Mouse (Mus musculus): ENCODE results near the gene Slc22a23. TPM values are rescaled to one million over a fixed set of nuclear protein-coding genes. Genes with fewer than 3 reads are reported as not detected.
A peak's percentile ranks its signal among the peaks of the same experiment; 100 is the strongest.

Gene Slc22a23
- polyA plus RNA-seq, 1 experiment from 2014 or later = 16.5 TPM

- ATAC-seq (ENCODE audit: low FRiP score, low read depth) = no peak
- Histone ChIP-seq H3K9ac (no peak overlapping the region), H3K27me3 (no peaks in the 10 kb centered on the region), H3K4me1 (replicated peaks) (0 out of 2 replicates have a peak, but pooled peaks cover 11% of the 10 kb centered on the region), H3K36me3 (no peaks in the 10 kb centered on the region), H3K27ac (replicated peaks) (no peak overlapping the region), H3K9me3 (no peaks in the 10 kb centered on the region), H3K4me2 (no peak overlapping the region), H3K4me3 (no peak overlapping the region)
- 97% methylated on average over 2 of the region's 2 CpGs for WGBS
Measured at GRCm38 (mm10) chr13:34256676-34257075, 88.3 kb downstream of the Slc22a23 start.

GRCm38 (mm10) chr13:34255297-34255696 is 89.7 kb downstream of the Slc22a23 start:
- WGBS = 79% methylated on average over 3 of the region's 3 CpGs
- no peaks in the 10 kb centered on the region for H3K27me3 ChIP-seq
- no peak for ATAC-seq (ENCODE audit: low FRiP score, low read depth)

GRCm38 (mm10) chr13:34254691-34255090 is 90.3 kb downstream of the Slc22a23 start:
- Histone ChIP-seq H3K4me3 (no peak overlapping the region), H3K36me3 (no peaks in the 10 kb centered on the region), H3K27ac (replicated peaks) (no peak overlapping the region), H3K9ac (no peak overlapping the region), H3K4me2 (no peak overlapping the region), H3K9me3 (no peaks in the 10 kb centered on the region), H3K4me1 (replicated peaks) (peaks cover 12% of the 10 kb centered on the region), H3K27me3 (no peaks in the 10 kb centered on the region)
- 66% methylated on average over 5 of the region's 5 CpGs for WGBS
- no peak for ATAC-seq (ENCODE audit: low FRiP score, low read depth)

More at GRCm38 (mm10) chr13:34255297-34255696, 89.7 kb downstream of the Slc22a23 start:
- no peak overlapping the region for H3K4me2 ChIP-seq
- 0 out of 2 replicates have a peak, but pooled peaks cover 11% of the 10 kb centered on the region for H3K4me1 ChIP-seq (replicated peaks)
- H3K9me3 ChIP-seq = no peaks in the 10 kb centered on the region
- no peak overlapping the region for H3K4me3 ChIP-seq
- no peak overlapping the region for H3K27ac ChIP-seq (replicated peaks)
- H3K9ac ChIP-seq = no peak overlapping the region
- H3K36me3 ChIP-seq = no peaks in the 10 kb centered on the region

GRCm38 (mm10) chr13:34253736-34254135 is 91.2 kb downstream of the Slc22a23 start:
- WGBS = 85% methylated on average over 3 of the region's 3 CpGs
- no peak for ATAC-seq (ENCODE audit: low FRiP score, low read depth)
- H3K27ac ChIP-seq (replicated peaks) = no peak overlapping the region

DNA sequence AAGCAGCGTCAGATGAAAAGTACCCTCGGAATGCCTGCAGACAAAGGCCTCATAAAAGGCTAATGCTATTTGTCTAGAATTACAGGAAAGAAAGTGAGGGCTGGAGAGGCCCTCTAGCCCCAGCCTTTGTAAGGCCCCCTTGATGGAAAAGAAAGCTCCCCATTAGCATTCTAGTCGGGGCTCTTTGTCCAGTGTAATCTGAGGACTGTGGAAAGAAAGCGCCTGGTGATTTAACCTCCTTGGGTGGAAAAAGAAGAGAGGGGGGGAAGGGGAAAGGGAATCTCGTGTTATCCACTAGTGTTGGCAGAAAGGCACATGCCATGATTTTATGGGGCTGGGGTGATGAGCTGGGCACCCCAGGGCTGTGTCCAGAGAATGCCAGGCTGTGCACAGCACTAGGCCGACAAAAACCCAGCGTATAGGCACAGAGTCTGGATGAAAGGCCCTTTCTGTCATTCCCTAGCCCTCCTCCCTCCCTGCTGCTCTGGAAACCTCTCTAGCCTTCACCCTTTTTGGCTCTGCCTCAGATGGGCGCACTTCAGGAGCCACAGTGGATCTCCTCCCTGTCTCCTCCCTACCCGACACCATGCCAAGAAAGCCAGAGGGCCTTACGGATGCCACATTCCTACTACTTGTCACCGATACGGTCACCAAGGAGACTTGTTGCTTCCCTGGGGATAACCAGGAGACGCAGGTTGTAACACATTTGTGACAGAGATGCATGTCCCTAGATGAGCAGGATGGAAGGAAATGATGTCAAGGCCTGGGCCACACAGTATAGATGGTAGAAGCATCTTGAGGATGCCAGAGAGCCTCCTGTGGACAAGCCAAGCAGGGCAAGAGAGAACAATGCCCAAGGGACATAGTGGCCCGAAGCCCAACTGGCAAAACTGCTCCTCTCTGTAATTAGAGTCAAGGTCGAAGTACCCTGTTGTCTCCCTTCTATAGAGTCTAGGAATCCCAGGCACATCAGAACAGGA is 95.8 kb downstream of the Slc22a23 start:
- peak; percentile 91 for ATAC-seq (ENCODE audit: low FRiP score, low read depth)
- Histone ChIP-seq H3K36me3 (no peaks in the 10 kb centered on the region), H3K9me3 (no peaks in the 10 kb centered on the region), H3K4me1 (replicated peaks) (peaks cover 29% of the 10 kb centered on the region), H3K4me2 (peak overlapping the region; percentile 7; the same call in 1 of the 2 replicates), H3K4me3 (no peak overlapping the region), H3K27ac (replicated peaks) (peak overlapping the region; percentile 83), H3K9ac (no peak overlapping the region), H3K27me3 (no peaks in the 10 kb centered on the region)
- 14% methylated on average over 15 of the region's 15 CpGs for WGBS

More at GRCm38 (mm10) chr13:34253736-34254135, 91.2 kb downstream of the Slc22a23 start:
- H3K4me3 ChIP-seq = no peak overlapping the region
- no peak overlapping the region for H3K4me2 ChIP-seq
- peaks cover 22% of the 10 kb centered on the region for H3K4me1 ChIP-seq (replicated peaks)
- H3K27me3 ChIP-seq = no peaks in the 10 kb centered on the region
- no peaks in the 10 kb centered on the region for H3K9me3 ChIP-seq
- H3K36me3 ChIP-seq = no peaks in the 10 kb centered on the region
- H3K9ac ChIP-seq = no peak overlapping the region

- H3K27ac ChIP-seq (replicated peaks) = peak overlapping the region; percentile 83
- H3K4me2 ChIP-seq = 0 out of 2 replicates have a peak overlapping the region, but pooled peaks have one; percentile 7
- H3K9me3 ChIP-seq = no peaks in the 10 kb centered on the region
- H3K27me3 ChIP-seq = no peaks in the 10 kb centered on the region
- no peak overlapping the region for H3K9ac ChIP-seq
- no peak for ATAC-seq (ENCODE audit: low FRiP score, low read depth)
- no peak overlapping the region for H3K4me3 ChIP-seq
- 5% methylated on average over 6 of the region's 6 CpGs for WGBS
- H3K4me1 ChIP-seq (replicated peaks) = peaks cover 33% of the 10 kb centered on the region
- no peaks in the 10 kb centered on the region for H3K36me3 ChIP-seq
Measured at GRCm38 (mm10) chr13:34248107-34248506, 96.9 kb downstream of the Slc22a23 start.

- Histone ChIP-seq H3K36me3 (no peaks in the 10 kb centered on the region), H3K9ac (no peak overlapping the region), H3K4me1 (replicated peaks) (peaks cover 38% of the 10 kb centered on the region), H3K4me3 (no peak overlapping the region), H3K27ac (replicated peaks) (no peak overlapping the region), H3K9me3 (no peaks in the 10 kb centered on the region), H3K27me3 (no peaks in the 10 kb centered on the region), H3K4me2 (no peak overlapping the region)
- no peak for ATAC-seq (ENCODE audit: low FRiP score, low read depth)
- WGBS = 75% methylated on average over 3 of the region's 3 CpGs
Measured at GRCm38 (mm10) chr13:34246821-34247220, 98.2 kb downstream of the Slc22a23 start.

DNA sequence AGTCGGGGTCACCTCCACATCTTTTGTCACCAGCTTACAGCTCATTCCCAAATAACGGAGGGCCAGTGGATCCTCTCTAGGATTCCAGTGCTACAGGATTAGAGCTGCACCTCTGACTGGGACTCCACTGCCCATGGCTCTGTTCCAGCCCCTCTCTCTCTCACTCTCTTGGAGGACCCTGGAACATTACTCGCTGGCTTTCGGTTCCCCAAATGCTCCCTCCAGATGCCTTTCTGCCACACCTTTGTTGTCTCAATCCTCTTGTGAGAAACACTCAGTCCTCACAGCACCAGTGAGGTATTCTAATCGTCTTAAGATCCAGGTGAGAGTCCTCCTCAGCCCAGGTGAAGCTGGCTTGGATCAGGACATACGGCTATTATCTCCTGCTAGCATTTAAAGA is 99.8 kb downstream of the Slc22a23 start:
- 67% methylated on average over 6 of the region's 6 CpGs for WGBS
- Histone ChIP-seq H3K27me3 (no peaks in the 10 kb centered on the region), H3K4me1 (replicated peaks) (peaks cover 38% of the 10 kb centered on the region), H3K36me3 (no peaks in the 10 kb centered on the region), H3K4me2 (no peak overlapping the region), H3K4me3 (no peak overlapping the region), H3K9ac (no peak overlapping the region), H3K9me3 (no peaks in the 10 kb centered on the region), H3K27ac (replicated peaks) (no peak overlapping the region)
- no peak for ATAC-seq (ENCODE audit: low FRiP score, low read depth)

GRCm38 (mm10) chr13:34244186-34244585 is 100.8 kb downstream of the Slc22a23 start:
- no peak overlapping the region for H3K4me2 ChIP-seq
- no peaks in the 10 kb centered on the region for H3K27me3 ChIP-seq
- H3K9me3 ChIP-seq = no peaks in the 10 kb centered on the region
- no peak overlapping the region for H3K9ac ChIP-seq
- ATAC-seq (ENCODE audit: low FRiP score, low read depth) = no peak
- H3K27ac ChIP-seq (replicated peaks) = no peak overlapping the region
- H3K4me1 ChIP-seq (replicated peaks) = peaks cover 40% of the 10 kb centered on the region
- H3K36me3 ChIP-seq = no peaks in the 10 kb centered on the region
- H3K4me3 ChIP-seq = no peak overlapping the region
- WGBS = 22% methylated on average over 1 of the region's 1 CpGs

- H3K9ac ChIP-seq = no peak overlapping the region
- H3K4me3 ChIP-seq = no peak overlapping the region
- H3K27ac ChIP-seq (replicated peaks) = no peak overlapping the region
- H3K4me2 ChIP-seq = no peak overlapping the region
- peaks cover 38% of the 10 kb centered on the region for H3K4me1 ChIP-seq (replicated peaks)
- no peaks in the 10 kb centered on the region for H3K27me3 ChIP-seq
- no peaks in the 10 kb centered on the region for H3K36me3 ChIP-seq
- H3K9me3 ChIP-seq = no peaks in the 10 kb centered on the region
- WGBS = 24% methylated on average over 3 of the region's 3 CpGs
- peak; percentile 60; the same call in 1 of the 2 replicates for ATAC-seq (ENCODE audit: low FRiP score, low read depth)
Measured at GRCm38 (mm10) chr13:34242211-34242610, 102.8 kb downstream of the Slc22a23 start.

- H3K27ac ChIP-seq (replicated peaks) = no peak overlapping the region
- WGBS = 77% methylated on average over 3 of the region's 3 CpGs
- no peaks in the 10 kb centered on the region for H3K36me3 ChIP-seq
- no peak overlapping the region for H3K4me2 ChIP-seq
- no peak for ATAC-seq (ENCODE audit: low FRiP score, low read depth)
- H3K9me3 ChIP-seq = no peaks in the 10 kb centered on the region
- no peak overlapping the region for H3K9ac ChIP-seq
- H3K27me3 ChIP-seq = no peaks in the 10 kb centered on the region
- H3K4me3 ChIP-seq = no peak overlapping the region
- H3K4me1 ChIP-seq (replicated peaks) = peaks cover 35% of the 10 kb centered on the region
Measured at GRCm38 (mm10) chr13:34240087-34240428, 104.9 kb downstream of the Slc22a23 start.

DNA sequence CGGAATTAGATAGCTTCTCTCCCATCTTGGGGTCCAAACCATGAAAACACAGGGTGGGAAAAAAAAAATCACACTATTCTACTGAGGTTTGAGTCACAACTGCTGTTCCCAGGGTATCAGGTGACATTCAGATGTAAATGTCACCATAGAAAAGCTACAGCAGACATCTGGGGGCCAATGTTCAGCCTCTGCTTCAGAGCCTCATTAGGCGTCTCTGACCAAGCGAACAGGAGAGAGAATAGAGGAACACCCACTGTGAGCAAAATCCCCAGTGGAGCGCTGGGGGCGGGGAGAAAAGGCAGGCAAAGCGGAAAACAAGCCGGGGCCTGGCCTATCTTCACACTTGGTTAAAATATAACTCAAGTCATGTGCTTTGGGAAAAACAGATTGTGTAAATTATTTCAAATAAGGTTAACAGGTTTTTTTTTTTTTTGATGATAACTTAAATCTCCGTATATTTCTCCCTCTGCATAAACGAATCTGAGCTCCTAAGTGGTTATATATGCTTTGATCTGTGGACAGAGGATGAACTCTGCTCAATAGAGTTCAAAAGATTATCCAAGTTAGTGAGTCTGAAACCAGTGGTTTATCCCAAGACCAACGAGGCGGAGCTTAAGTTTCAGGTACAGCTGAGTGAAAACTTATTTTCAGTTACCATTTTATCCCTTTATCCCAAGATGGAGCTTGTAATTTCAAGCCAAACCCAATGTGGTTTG is 105.5 kb downstream of the Slc22a23 start:
- Histone ChIP-seq H3K36me3 (no peaks in the 10 kb centered on the region), H3K4me2 (peak overlapping the region; percentile 9; the same call in 1 of the 2 replicates), H3K4me1 (replicated peaks) (peaks cover 32% of the 10 kb centered on the region), H3K4me3 (no peak overlapping the region), H3K27me3 (no peaks in the 10 kb centered on the region), H3K27ac (replicated peaks) (no peak overlapping the region), H3K9me3 (no peaks in the 10 kb centered on the region), H3K9ac (no peak overlapping the region)
- no peak for ATAC-seq (ENCODE audit: low FRiP score, low read depth)
- 15% methylated on average over 11 of the region's 11 CpGs for WGBS
